Mouse (Mus musculus) CD4-positive, CD25-positive, alpha-beta regulatory T cell, adult 2 months (primary cell): Measurements from ENCODE around the gene Tsn.

Experiments used
- DNase-seq: peaks from one replicate; pipeline ENCODE4 v3.0.0-alpha.2; 2012; ENCODE audit warnings: low read depth, low spot score

Gene Tsn

DNA sequence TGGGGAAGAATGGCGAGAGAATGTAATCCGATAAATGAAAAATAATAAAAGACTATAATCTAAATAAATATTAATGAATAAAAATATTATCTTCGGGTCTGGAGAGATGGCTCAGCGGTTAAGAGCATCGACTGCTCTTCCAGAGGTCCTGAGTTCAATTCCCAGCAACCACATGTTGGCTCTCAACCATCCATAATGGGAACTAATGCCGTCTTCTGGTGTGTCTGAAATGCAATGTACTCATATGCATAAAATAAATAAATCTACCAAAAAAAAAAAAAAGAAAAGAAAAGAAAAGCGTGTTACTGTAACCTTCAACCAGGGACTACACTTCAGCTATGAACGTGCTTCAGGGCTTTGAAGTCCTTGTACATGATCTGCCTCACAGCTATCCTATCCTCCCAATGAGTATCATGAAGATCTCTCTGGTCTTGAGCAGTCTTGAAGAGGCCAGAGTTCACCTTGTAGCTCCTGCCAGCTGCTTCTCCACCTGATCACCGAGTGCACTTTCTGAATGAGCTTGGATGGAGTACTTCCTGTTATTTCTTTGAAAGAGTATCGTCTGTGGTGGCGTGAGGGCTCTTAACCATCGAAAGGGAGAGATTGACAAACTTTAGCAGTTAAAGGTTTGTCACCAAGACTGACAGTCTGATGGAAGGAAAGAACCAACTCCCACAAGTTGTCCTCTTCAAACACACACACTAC, at the start of gene Tsn:
TSS of gene Tsn (minus strand) at position 118 of the 705 bp plus-strand sequence.
- peak; percentile 20 for DNase-seq

DNA sequence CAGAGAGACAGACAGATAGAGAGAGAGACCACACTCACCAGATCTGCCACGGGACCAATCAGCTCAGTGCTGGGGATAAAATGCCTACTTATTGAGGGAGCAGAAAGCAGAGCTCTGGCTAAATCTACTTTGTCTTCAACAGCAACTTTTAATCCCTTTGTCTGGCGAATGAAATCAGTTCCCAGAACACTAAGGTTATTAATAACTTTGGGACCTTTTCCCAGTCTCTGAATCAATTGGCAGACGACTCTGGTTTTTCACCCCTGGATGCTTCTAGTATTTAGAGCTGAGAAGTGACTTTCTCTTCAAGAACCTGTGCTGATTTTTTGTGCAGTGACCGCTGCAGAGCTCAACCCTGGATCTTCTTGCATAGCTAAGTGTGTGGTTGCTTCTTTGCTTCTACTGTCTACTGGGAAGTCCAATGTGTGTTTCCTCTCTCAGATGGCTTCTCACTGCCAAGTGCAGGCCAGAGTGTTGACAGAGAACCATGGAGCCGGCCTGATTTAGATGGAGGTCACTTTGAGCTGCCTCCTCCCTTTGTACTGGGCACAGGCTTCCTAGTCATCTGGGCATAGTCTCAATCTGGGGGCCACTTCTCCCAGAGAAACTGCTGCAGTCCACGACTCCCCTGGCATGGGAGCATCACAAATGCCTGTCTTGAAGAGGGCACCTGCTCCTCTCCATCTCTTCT, 47.7 kb upstream of the Tsn start:
- DNase-seq: no peak

DNA sequence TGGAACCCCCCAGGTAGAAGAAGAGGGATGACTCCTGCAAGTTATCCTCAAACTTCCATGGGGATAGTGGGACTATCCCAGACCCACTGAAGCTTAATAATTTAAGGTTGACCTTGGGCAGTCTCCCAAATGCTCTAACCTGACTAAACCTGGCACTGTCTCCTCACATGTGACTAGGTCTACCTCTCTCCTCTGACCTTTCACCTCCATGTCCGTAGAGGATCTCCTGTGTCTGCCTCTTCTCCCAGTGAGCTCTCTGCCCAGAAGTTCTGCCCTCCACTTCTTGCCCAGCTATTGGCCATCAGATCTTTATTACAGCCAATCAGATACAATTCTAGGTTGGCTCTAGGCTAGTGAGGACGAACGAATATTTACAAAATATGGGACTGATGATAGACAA, 38.4 kb upstream of the Tsn start:
- no peak for DNase-seq

DNA sequence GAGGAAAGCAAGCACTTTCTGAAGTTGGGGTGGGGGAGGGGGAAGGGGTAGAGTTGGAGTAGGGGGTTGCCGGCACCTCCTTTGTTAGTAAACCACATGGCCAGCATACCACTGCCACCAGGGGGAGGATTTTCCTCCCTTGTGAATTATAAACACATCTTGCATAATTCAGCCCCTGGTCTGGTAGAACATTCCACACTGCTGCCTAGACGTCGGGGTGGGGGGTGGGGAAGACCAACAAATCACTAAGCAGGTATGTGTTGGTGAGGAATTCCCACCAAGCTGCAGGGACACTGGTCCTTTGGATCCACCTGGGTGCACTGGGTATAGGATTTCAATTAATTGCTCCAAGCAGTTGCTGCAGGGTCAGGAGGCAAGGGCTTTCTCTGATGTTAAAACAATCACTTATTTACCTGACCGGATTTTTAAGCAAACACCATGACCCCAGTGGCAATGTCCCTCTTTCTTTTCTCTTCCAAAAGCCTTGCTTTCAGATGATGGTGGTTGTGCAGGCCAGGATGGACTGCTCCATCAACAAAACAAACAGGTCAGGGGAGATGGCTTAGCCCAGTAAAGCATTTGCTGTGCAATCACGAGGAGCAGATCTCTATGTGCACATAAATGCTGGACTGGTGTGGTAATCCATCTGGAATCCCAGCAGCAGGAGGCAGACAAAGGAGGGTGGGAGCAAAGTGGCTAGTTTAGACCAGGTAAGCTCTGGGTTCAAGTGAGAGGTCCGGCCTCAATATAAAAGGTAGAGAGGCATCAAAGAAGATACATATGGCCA, 32.3 kb upstream of the Tsn start:
- DNase-seq: no peak

DNA sequence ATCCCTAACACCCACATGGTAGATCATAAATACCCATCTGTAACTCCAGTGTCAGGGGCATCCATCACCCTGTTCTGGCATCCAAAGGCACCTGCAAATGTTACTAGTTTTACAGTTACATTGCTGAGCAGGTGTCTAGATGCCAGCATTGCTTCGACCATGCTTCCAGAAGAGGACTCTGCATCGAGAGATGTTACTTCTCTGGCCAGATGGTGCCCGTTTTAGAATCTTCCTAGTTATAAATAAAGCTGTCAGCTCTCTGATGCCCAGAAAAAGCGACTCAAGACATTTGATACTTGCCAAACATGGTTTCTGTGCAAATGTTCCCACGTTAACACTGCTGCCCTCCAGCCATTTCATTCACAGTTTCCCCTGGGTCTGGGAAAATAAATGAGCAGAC, 26.4 kb upstream of the Tsn start:
- no peak for DNase-seq

DNA sequence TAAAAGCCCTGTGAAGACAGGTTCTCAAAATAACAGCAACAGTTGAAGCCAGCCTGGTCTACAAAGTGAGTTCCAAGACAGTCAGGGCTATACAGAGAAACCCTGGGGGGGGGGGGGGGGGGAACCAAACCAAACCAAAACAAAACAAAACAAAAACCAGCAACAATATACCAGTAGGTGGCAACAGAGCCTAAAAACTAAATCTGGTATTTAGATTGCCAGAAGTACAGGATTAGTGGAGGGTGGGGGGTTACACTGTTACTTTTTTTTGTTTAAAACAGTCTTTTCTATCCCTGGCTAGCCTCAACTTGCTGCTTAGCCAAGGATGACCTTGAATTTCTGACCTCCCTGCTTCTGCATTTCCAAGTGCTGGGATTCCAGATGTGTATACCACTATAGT, 24.3 kb upstream of the Tsn start:
- peak; percentile 34 for DNase-seq

GRCm38 (mm10) chr1:118334749-118335713, 23.5 kb upstream of the Tsn start:
- DNase-seq: no peak

DNA sequence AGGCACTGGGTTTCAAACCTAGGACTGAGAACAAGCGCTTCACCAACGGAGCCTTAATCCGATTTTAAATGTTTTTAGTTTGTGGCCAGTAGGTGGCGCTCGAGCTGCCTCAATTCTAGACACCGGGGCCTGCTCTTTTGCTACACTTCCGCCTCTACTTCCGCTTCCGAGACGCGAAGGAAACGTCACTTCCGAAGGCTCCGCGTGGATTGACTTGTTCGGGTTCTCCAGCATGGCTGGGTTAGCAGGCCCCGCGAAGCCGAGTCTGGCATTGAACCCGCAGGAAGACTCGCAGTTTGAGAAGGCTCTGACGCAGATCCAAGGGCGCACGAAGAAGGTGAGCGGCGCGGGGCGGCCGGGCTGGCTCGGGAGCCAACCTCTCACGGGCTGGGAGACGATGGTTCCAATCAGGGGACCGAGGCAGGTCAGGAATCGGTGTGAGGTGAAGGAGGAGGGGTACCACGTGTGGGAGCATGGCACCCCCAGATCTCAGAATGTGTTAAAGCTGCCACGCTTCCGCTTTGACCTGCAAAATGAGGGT, 10.2 kb upstream of the Tsn start, which contains the start of gene Nifk:
TSS of gene Nifk (plus strand) at position 179 of the 541 bp plus-strand sequence.
- peak; percentile 98 for DNase-seq

GRCm38 (mm10) chr1:118320696-118321095, 9.2 kb upstream of the Tsn start:
- DNase-seq: peak; percentile 66

DNA sequence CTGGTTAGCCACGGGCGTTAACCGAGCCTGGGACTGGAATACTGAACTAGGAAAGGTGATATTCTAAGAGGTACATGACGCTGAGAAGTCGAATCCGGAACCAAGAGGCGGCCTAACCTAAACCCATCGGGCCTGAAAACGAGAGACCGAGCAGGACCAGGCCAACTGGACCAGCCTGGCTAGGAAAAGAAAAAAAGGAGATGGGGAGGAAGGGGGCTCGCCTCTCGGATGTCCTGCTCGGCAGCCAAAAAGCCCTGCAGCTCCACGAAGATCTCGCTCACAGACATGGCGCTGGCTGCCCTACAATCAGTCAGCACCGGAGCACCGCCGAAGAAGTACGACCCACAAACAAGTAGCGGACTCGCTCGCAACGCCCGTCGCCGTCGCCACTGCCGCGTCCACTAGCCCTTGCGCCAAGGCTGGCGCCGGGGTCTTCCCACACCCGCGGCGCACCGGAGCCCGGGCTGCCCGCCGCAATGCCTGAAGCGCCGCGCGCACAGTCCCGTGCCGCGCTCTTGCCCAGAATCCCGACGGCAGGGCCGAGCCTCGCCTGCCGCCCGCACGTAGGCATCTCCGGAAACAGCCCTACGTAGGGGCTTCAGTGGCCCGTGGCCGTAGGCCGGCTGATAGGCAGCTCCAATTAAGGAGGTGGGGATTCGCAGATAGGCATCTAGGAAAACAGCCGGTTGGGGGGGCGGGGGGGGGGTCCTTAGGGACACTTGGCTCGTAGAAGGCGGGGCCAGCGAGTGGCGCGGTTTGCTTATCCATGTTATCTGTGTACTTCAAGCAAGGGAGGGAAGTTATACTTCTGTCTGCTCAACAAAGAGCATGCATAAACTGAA, 538 bp downstream of the Tsn start:
- DNase-seq: peak; percentile 88

DNA sequence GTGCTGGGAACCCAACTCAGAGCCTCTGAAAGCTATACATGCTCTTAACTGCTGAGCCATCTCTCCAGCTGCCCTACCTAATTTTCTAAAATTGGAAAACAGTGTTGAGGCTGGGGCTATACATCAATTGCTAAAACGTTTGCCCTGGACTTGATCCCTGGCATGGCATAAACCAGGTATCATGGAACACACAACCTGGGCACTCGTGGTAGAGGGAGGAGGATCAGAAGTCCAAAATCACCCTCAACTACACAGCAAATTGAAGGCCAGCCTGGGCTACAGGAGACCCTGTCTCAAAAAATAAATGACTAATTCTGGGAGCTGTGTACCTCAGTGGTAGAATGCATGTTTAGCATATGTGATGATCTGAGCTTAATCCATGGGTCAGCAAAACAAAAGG, 13.8 kb downstream of the Tsn start:
- no peak for DNase-seq

DNA sequence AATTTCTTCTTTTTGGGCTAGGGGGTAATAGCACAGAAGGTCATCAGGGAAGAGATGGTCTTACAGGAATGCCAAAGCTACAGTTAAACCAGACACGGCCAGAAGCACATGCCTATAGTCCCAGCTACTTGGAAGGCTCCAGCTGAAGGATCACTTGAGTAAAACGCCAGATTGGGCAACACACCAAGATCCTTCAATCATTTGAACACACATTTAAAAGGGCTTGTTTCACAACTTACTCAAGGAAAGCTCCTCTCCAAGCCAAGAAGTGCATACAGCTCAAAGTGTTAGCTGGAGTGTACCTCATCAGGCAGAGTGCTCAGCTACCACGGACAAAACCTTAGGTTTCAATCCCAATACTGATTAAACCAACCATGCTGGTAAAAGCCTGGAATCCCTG, 14.9 kb downstream of the Tsn start:
- no peak for DNase-seq

- DNase-seq: no peak
Observed at GRCm38 (mm10) chr1:118294826-118295225, 16.7 kb downstream of the Tsn start.

- DNase-seq: no peak
Observed at GRCm38 (mm10) chr1:118294192-118294591, 17.3 kb downstream of the Tsn start.

GRCm38 (mm10) chr1:118292291-118292690, 19.2 kb downstream of the Tsn start:
- no peak for DNase-seq

DNA sequence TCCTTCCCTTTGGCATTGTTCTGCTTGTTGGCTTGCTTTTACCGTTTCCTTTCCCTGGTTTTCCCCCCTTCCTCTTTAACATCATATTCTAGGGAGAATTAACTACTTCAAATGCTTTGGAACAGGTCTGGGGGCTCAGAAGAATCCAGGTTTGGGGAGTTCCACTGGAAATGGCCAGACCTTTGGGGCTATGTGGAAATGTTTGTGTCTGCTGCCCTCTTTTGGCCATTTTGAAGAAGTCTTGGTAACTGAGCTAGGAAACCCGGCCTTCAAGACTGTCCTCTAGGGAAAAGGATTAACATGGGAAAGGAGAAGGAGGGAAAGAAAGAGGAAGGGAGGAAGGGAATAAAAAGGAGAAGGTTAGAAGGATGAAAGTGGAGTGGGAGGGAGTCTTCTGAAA, 36.4 kb downstream of the Tsn start:
- DNase-seq: peak; percentile 11

GRCm38 (mm10) chr1:118251931-118252330, 59.6 kb downstream of the Tsn start:
- no peak for DNase-seq
